Mouse (Mus musculus): Measurements from ENCODE around the gene Cdc42bpb.

DNA sequence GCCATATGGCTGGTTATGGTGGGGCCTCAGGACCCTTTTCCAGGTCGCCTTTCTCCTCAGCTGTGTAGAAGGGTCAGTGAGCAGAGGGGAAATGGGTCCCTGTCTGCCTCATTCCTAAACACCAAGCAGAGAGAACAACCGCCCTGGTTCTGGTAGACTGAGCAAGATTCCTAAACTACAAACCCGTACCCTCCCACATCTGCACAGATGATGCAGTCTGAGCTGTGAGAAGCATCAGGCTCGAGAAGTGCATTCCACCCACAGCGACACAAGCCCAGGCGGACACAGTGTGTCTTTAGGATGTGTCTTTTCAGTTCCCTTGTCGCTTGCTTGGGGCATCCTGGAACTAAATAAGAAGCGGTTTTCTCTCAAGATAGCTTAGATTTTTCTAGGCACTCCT lies 127.4 kb downstream of the Cdc42bpb start:
- no peak for TF ChIP-seq POLR2A (IDR thresholded peaks at IDR 0.05; ENCODE audit: control insufficient read depth, extremely low read depth, insufficient read depth, low read length, poor library complexity)
- TF ChIP-seq CTCF (IDR thresholded peaks at IDR 0.05; ENCODE audit: borderline replicate concordance, control insufficient read depth, extremely low read depth, insufficient read depth, low read length, poor library complexity), result no peak

Measured in thymus, adult 2 months (tissue).